Mouse (Mus musculus) stomach, postnatal 0 days (tissue): ENCODE data around the gene Zmynd10.
A peak's percentile ranks its signal among the peaks of the same experiment; 100 is the strongest.

Source experiments
- CTCF ChIP-seq: IDR thresholded peaks from 2 replicates; pipeline ENCODE4 v1.5.1; 2016; ENCODE audit warnings: antibody characterized with exemption, low read depth, mild to moderate bottlenecking, moderate library complexity
- EP300 ChIP-seq: optimal IDR thresholded peaks from 2 replicates; pipeline ENCODE3; 2016; ENCODE audit warnings: antibody characterized with exemption

DNA sequence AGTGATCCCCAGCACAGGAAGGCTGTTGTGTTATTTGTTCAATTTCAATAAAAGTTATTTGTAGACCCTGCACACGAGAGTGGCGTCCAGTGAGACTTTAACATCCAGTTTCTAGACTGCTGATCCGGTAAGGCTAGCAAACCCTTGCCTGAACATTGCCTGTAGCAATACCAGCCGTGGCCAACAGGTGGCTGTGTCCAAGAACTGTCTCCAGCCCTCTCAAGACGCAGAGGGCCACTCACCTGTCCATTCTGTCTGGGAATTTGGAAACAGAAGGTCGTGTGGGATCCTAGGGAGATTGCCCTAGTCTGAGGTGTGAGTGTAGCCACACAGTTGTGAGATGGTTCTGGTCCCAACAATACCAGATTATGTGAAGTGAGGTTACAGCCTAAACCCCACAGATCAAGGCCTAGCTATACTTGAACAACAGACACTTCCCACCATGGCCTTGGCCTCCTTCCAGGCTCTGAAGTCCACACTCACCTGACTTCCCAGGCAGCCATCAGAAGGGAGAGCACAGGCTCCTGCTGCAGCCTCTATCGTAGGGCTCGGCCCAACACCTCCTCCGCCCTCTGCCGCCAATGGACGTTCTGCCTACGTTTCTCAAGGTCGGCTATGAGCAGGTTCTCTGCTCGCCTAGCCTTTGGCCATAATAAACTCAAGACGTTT lies 19.1 kb downstream of the Zmynd10 start:
- TF ChIP-seq CTCF = peak; percentile 88
- TF ChIP-seq EP300 = no peak
